Mouse (Mus musculus) kidney, embryonic 14.5 days (tissue): ENCODE data around the gene Mdga1. TPM values are rescaled to one million over a fixed set of nuclear protein-coding genes. Genes with fewer than 3 reads are reported as not detected.

Experiments
- ATAC-seq: fragments of 200-750 bp; cut with Nextera tagmentation; 2 replicates; pipeline ENCODE4 v1.8.0; 2017; ENCODE audit warnings: moderate number of reproducible peaks, mild to moderate bottlenecking, moderate TSS enrichment, moderate library complexity; ENCODE audit not compliant: low FRiP score, low TSS enrichment
- H3K27ac ChIP-seq: fragments of 300-500 bp; sonication (generic); 2 replicates; pipeline ENCODE4 v1.5.1; 2014; ENCODE audit warnings: low read depth, mild to moderate bottlenecking, low read length, moderate library complexity, mixed read lengths
- H3K27me3 ChIP-seq: fragments of 300-500 bp; sonication (generic); 2 replicates; pipeline ENCODE4 v1.6.1; 2014; ENCODE audit warnings: mild to moderate bottlenecking, low read length; ENCODE audit not compliant: control insufficient read depth, insufficient read depth
- H3K36me3 ChIP-seq: fragments of 300-500 bp; sonication (generic); 2 replicates; pipeline ENCODE4 v1.6.1; 2014; ENCODE audit warnings: low read length, mixed read lengths; ENCODE audit not compliant: control insufficient read depth, insufficient read depth
- H3K4me1 ChIP-seq: fragments of 300-500 bp; sonication (generic); 2 replicates; pipeline ENCODE4 v1.6.1; 2014; ENCODE audit warnings: low read length, mixed read lengths; ENCODE audit not compliant: control insufficient read depth, insufficient read depth
- H3K4me2 ChIP-seq: fragments of 300-500 bp; sonication (generic); replicated peaks from 2 replicates; pipeline ENCODE4 v1.6.1; 2014; ENCODE audit warnings: low read depth, mild to moderate bottlenecking, low read length
- H3K4me3 ChIP-seq: fragments of 300-500 bp; sonication (generic); 2 replicates; pipeline ENCODE4 v1.5.1; 2014; ENCODE audit warnings: mild to moderate bottlenecking, low read length
- H3K9ac ChIP-seq: fragments of 300-500 bp; sonication (generic); 2 replicates; pipeline ENCODE4 v1.6.1; 2014; ENCODE audit warnings: low read depth, mild to moderate bottlenecking, low read length, moderate library complexity
- H3K9me3 ChIP-seq: fragments of 300-500 bp; sonication (generic); 2 replicates; pipeline ENCODE4 v1.6.1; 2016; ENCODE audit warnings: low read length; ENCODE audit not compliant: control insufficient read depth
- WGBS: fragments of 180-500 bp; shearing (Covaris S2); extraction: QIAGEN DNeasy Blood & Tissue Kit; methylation state at CpG from one replicate; pipeline ENCODE4 v1.1.7; 2014; 5-methylcytosine and 5-hydroxymethylcytosine counted together
- polyA plus RNA-seq: library from polyadenylated mRNA; unstranded; fragments of >200 nt; fragmentation: Nextera tagmentation; extraction: Ambion mirVana; gene quantifications from 2 replicates; pipeline ENCODE4 v1.2.1, GENCODE M21; 2014

The Mdga1 gene
- polyA plus RNA-seq, 1 experiment from 2014 or later = 1.6 TPM

GRCm38 (mm10) chr17:29878990-29879389 lies 90.9 kb downstream of the Mdga1 start:
- 83% methylated on average over 10 of the region's 10 CpGs for WGBS
- Histone ChIP-seq H3K9ac (no peak overlapping the region), H3K4me1 (0 out of 2 replicates have a peak, but pooled peaks cover 4% of the 10 kb centered on the region), H3K27ac (no peak overlapping the region), H3K4me3 (no peak overlapping the region), H3K9me3 (no peaks in the 10 kb centered on the region), H3K4me2 (no peak overlapping the region), H3K27me3 (peaks cover 5% of the 10 kb centered on the region; the same call in 1 of the 2 replicates), H3K36me3 (no peaks in the 10 kb centered on the region)
- no peak for ATAC-seq

- no peak overlapping the region; the same call in 1 of the 2 replicates for H3K4me2 ChIP-seq
- no peak overlapping the region; the same call in 1 of the 2 replicates for H3K4me3 ChIP-seq
- H3K27ac ChIP-seq = no peak overlapping the region
- H3K9ac ChIP-seq = no peak overlapping the region
- H3K36me3 ChIP-seq = no peaks in the 10 kb centered on the region
- H3K27me3 ChIP-seq = no peaks in the 10 kb centered on the region; the same call in 1 of the 2 replicates
- 0 out of 2 replicates have a peak, but pooled peaks cover 5% of the 10 kb centered on the region for H3K4me1 ChIP-seq
- ATAC-seq = no peak
- H3K9me3 ChIP-seq = no peaks in the 10 kb centered on the region
- 14% methylated on average over 19 of the region's 27 CpGs for WGBS
Observed at GRCm38 (mm10) chr17:29874082-29874679, 95.7 kb downstream of the Mdga1 start.

DNA sequence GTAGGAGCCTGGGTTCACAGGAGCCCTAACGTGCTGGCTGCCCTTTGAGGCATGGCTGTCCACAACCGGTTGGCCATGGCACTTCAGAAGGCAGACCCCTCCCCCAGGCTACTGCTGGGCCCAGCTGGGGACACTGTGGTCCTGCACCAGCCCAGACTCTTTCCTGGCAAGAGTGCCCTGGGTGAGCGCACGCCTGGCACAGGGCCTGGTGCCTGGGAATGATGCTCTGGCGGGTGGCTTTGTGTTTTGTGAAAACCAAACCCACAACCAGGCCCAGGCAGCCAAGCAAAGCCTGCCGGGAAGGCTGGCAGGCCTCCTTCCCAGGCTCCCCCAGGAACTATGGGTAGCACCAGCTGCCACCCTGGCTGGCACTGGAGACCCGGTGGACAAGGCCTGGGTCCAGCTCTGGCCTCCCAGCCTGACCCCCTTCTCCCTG lies 96.3 kb downstream of the Mdga1 start:
- Histone ChIP-seq H3K9me3 (no peaks in the 10 kb centered on the region), H3K27me3 (no peaks in the 10 kb centered on the region; the same call in 1 of the 2 replicates), H3K4me2 (no peak overlapping the region), H3K9ac (no peak overlapping the region), H3K36me3 (no peaks in the 10 kb centered on the region), H3K27ac (no peak overlapping the region), H3K4me1 (0 out of 2 replicates have a peak, but pooled peaks cover 5% of the 10 kb centered on the region), H3K4me3 (no peak overlapping the region)
- no peak for ATAC-seq
- 62% methylated on average over 7 of the region's 7 CpGs for WGBS

DNA sequence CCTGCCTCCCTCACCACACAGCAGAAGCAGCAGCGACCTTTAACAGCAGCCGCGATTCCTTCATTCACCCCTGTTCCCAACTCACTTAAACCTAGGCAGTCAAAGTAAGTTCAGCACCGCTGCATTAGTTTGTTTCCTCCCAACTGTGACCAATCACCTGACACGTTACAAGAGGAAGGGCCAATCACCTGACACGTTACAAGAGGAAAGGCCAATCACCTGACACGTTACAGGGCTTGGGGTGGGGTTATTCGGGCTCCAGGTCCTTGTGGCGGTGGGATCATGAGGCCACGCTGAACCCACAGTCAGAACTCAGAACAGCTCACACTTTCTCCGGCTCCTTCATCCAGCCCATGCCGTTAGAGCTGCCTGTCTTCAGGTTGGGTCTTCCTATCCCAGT lies 99.6 kb downstream of the Mdga1 start:
- ATAC-seq = no peak
- H3K4me3 ChIP-seq = no peak overlapping the region
- H3K9ac ChIP-seq = no peak overlapping the region
- no peak overlapping the region for H3K4me2 ChIP-seq
- H3K27ac ChIP-seq = no peak overlapping the region
- 0 out of 2 replicates have a peak, but pooled peaks cover 5% of the 10 kb centered on the region for H3K4me1 ChIP-seq
- H3K36me3 ChIP-seq = no peaks in the 10 kb centered on the region
- H3K9me3 ChIP-seq = peaks cover 9% of the 10 kb centered on the region; the same call in 1 of the 2 replicates
- H3K27me3 ChIP-seq = no peaks in the 10 kb centered on the region; the same call in 1 of the 2 replicates
- 72% methylated on average over 12 of the region's 12 CpGs for WGBS

- Histone ChIP-seq H3K27ac (no peak overlapping the region), H3K36me3 (no peaks in the 10 kb centered on the region), H3K4me3 (no peak overlapping the region), H3K27me3 (no peaks in the 10 kb centered on the region), H3K9ac (no peak overlapping the region), H3K9me3 (peaks cover 9% of the 10 kb centered on the region; the same call in 1 of the 2 replicates), H3K4me2 (no peak overlapping the region), H3K4me1 (no peaks in the 10 kb centered on the region)
- ATAC-seq = no peak
- 49% methylated on average over 6 of the region's 6 CpGs for WGBS
Observed at GRCm38 (mm10) chr17:29865914-29866313, 104.0 kb downstream of the Mdga1 start.

DNA sequence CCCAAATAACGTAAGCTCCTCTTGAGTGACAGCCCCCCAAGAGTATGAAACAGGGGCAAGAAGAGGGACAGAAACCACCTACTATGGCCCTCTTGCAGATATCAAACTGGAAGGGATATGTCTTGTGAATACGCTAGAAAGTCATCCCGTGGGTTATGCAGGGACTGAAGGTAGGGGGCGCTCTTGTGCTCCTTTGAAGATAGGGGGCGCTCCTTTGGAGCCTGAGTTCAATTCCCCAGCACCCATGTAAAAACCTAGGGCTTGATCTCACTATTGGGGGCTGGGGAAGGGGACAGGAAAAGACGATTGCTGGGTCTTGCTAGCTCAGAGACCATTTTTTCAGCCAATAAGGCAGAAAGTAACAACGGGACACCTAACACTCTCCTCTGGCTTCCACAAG lies 105.4 kb downstream of the Mdga1 start:
- no peaks in the 10 kb centered on the region for H3K27me3 ChIP-seq
- ATAC-seq = no peak
- H3K9ac ChIP-seq = no peak overlapping the region
- no peaks in the 10 kb centered on the region for H3K36me3 ChIP-seq
- no peaks in the 10 kb centered on the region for H3K4me1 ChIP-seq
- H3K27ac ChIP-seq = no peak overlapping the region
- WGBS = 63% methylated on average over 7 of the region's 7 CpGs
- no peak overlapping the region for H3K4me3 ChIP-seq
- H3K4me2 ChIP-seq = no peak overlapping the region
- peaks cover 9% of the 10 kb centered on the region; the same call in 1 of the 2 replicates for H3K9me3 ChIP-seq

DNA sequence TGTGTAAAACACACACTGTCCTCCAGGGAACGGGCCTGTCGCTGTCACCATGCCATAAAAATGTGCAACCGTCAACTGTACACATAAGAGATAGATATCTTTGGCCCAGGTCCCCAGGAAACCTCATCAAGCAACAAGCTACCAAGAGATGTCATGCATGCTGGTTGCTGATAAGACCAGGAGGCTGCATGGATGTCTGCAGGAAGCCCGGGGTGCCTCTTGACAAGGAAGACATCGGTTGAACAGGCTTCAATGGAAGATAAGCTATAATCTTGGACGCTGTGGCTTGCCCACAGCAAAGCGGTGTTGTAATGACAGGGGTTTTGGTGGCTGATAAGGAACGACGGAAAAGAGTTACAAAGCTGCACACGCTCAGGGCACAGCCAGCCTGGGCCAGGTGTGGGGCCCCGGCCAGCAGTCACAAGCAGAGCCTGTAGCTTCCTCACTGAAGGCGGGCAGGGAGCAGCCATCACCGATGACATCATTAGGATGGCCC lies 110.1 kb downstream of the Mdga1 start:
- Histone ChIP-seq H3K9me3 (no peaks in the 10 kb centered on the region), H3K4me1 (no peaks in the 10 kb centered on the region), H3K27ac (no peak overlapping the region), H3K4me3 (no peak overlapping the region), H3K9ac (no peak overlapping the region), H3K36me3 (no peaks in the 10 kb centered on the region), H3K27me3 (no peaks in the 10 kb centered on the region), H3K4me2 (no peak overlapping the region)
- WGBS = 85% methylated on average over 13 of the region's 13 CpGs
- no peak for ATAC-seq

GRCm38 (mm10) chr17:29858764-29859163 lies 111.1 kb downstream of the Mdga1 start:
- WGBS = 90% methylated on average over 3 of the region's 3 CpGs
- no peaks in the 10 kb centered on the region for H3K27me3 ChIP-seq
- H3K27ac ChIP-seq = no peak overlapping the region
- no peak overlapping the region for H3K4me2 ChIP-seq
- H3K9ac ChIP-seq = no peak overlapping the region
- H3K4me3 ChIP-seq = no peak overlapping the region
- no peaks in the 10 kb centered on the region for H3K36me3 ChIP-seq
- ATAC-seq = no peak
- no peaks in the 10 kb centered on the region for H3K9me3 ChIP-seq
- no peaks in the 10 kb centered on the region for H3K4me1 ChIP-seq
